Mouse (Mus musculus) activated CD4-positive, CD25-positive, alpha-beta regulatory T cell, adult 4 months (primary cell): ENCODE results near the gene Kdsr. TPM values are rescaled to one million over a fixed set of nuclear protein-coding genes. Genes with fewer than 3 reads are reported as not detected.
"Not testable (repeated sequence)": the region's sequence is repeated elsewhere in the genome, so short reads cannot be mapped to it uniquely, and the experiment has no call there.

Source experiments
- ATAC-seq: one replicate; pipeline ENCODE4 v1.8.0; 2017
- polyA plus RNA-seq, 2 experiments: library from polyadenylated mRNA; unstranded; fragments of 100-300 nt; shearing (Covaris generic); gene quantifications; one replicate each; pipeline ENCODE4 v1.2.1; 2017

Kdsr gene
- polyA plus RNA-seq, 2 experiments from 2014 or later = 26.6 to 27.8 TPM

GRCm38 (mm10) chr1:106738092-106738491, 21.4 kb downstream of the Kdsr start:
- peak; percentile 68 for ATAC-seq

GRCm38 (mm10) chr1:106736211-106736610, 23.3 kb downstream of the Kdsr start:
- ATAC-seq = no peak

GRCm38 (mm10) chr1:106735586-106735985, 23.9 kb downstream of the Kdsr start:
- no peak for ATAC-seq

- no peak for ATAC-seq
Observed at GRCm38 (mm10) chr1:106722061-106722460, 37.5 kb downstream of the Kdsr start.

- ATAC-seq = not testable (repeated sequence)
Observed at GRCm38 (mm10) chr1:106717736-106718135, 41.8 kb downstream of the Kdsr start.

- no peak for ATAC-seq
Observed at GRCm38 (mm10) chr1:106717071-106717601, 42.4 kb downstream of the Kdsr start.

- no peak for ATAC-seq
Observed at GRCm38 (mm10) chr1:106716141-106716540, 43.4 kb downstream of the Kdsr start.

GRCm38 (mm10) chr1:106715111-106716083, 44.1 kb downstream of the Kdsr start:
- no peak for ATAC-seq

- ATAC-seq = peak; percentile 0
Observed at GRCm38 (mm10) chr1:106714530-106714981, 45.0 kb downstream of the Kdsr start.

GRCm38 (mm10) chr1:106713621-106714529, 45.7 kb downstream of the Kdsr start, which contains the start of gene Bcl2:
Bcl2 (minus strand) TSS chr1:106714274.
- peak; percentile 67 for ATAC-seq

- ATAC-seq = peak; percentile 50
Observed at GRCm38 (mm10) chr1:106712330-106712729, 47.2 kb downstream of the Kdsr start.

- no peak for ATAC-seq
Observed at GRCm38 (mm10) chr1:106711356-106712125, 48.0 kb downstream of the Kdsr start.

- no peak for ATAC-seq
Observed at GRCm38 (mm10) chr1:106710202-106710601, 49.3 kb downstream of the Kdsr start.

- no peak for ATAC-seq
Observed at GRCm38 (mm10) chr1:106707036-106707880, 52.3 kb downstream of the Kdsr start.

- ATAC-seq = no peak
Observed at GRCm38 (mm10) chr1:106703183-106703582, 56.3 kb downstream of the Kdsr start.

- no peak for ATAC-seq
Observed at GRCm38 (mm10) chr1:106702471-106703175, 56.9 kb downstream of the Kdsr start.

- peak; percentile 55 for ATAC-seq
Observed at GRCm38 (mm10) chr1:106700520-106701114, 58.9 kb downstream of the Kdsr start.

- ATAC-seq = no peak
Observed at GRCm38 (mm10) chr1:106696472-106696871, 63.1 kb downstream of the Kdsr start.

- ATAC-seq = no peak
Observed at GRCm38 (mm10) chr1:106695649-106696048, 63.9 kb downstream of the Kdsr start.

- ATAC-seq = no peak
Observed at GRCm38 (mm10) chr1:106694316-106694715, 65.2 kb downstream of the Kdsr start.
